Mouse (Mus musculus): ENCODE measurements at regions not wholly inside any gene's neighbourhood (a gene's known extent, or its start where the extent isn't known, plus 50 kb on each side); places are given as distances from the start of the nearest gene placed in this dataset.

- TF ChIP-seq ZC3H11A (IDR thresholded peaks at IDR 0.05; ENCODE audit: borderline replicate concordance, low read depth, low read length) (no peak), CHD2 (IDR thresholded peaks at IDR 0.05; ENCODE audit: low read depth, low read length) (no peak), ZNF384 (IDR thresholded peaks at IDR 0.05; ENCODE audit: low read depth, low read length) (no peak)
Measured at GRCm38 (mm10) chr15:8761132-8761531, 50.6 kb upstream of the Slc1a3 start.

All from ES-E14 (cell line).